Mouse (Mus musculus) frontal cortex, adult (tissue): Measurements from ENCODE around the gene Krt16.
"Not testable (repeated sequence)": the region's sequence is repeated elsewhere in the genome, so short reads cannot be mapped to it uniquely, and the experiment has no call there.

Experiments used
- ATAC-seq: cut with Nextera tagmentation; 2 replicates; pipeline ENCODE4 v1.9.2; 2017; ENCODE audit warnings: mild to moderate bottlenecking, moderate library complexity, mixed read lengths; ENCODE audit not compliant: low TSS enrichment

Krt16 gene

GRCm38 (mm10) chr11:100257967-100258366 lies 9.3 kb upstream of the Krt16 start:
- ATAC-seq = no peak

DNA sequence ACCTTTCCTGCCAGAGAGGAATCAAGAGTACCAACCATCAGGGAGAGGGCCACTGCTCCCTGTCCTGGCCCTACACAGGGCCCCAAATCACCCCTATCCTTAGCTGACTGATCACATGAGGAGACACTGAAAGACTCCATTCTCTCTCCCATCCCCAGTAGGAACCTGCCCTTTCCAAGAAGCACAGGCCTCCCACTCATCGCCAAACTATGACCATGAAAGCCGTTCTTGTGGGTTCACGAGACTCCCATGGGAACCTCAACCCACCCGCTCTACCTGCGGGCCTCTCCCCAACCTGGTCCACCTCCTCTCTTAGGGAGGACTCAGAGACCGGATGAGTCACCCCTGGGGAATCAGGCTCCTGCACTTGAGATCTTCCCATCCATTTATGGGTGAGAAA lies 6.8 kb upstream of the Krt16 start:
- ATAC-seq = no peak

GRCm38 (mm10) chr11:100254360-100255090 lies 5.8 kb upstream of the Krt16 start:
- ATAC-seq = peak; percentile 86

- peak; percentile 38; the same call in 1 of the 2 replicates for ATAC-seq
Observed at GRCm38 (mm10) chr11:100246471-100246870, 2.2 kb downstream of the Krt16 start.

DNA sequence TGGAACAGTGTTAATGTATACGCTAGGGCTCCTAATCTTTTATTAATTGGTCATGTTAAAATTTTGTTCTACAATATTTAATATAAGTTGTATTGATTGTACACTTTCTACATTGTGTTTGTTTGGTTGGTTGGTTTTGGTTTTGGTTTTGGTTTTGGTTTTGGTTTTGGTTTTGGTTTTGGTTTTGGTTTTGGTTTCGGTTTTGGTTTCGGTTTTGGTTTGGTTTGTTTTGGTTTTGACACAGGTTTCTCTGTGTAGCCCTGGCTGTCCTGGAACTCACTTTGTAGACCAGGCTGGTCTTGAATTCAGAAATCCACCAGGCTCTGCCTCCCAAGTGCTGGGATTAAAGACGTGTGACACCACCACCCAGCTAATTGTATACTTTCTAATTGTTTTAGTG lies 8.4 kb downstream of the Krt16 start:
- ATAC-seq = not testable (repeated sequence)

GRCm38 (mm10) chr11:100221741-100222140 lies 27.0 kb downstream of the Krt16 start:
- ATAC-seq = peak; percentile 47; the same call in 1 of the 2 replicates

DNA sequence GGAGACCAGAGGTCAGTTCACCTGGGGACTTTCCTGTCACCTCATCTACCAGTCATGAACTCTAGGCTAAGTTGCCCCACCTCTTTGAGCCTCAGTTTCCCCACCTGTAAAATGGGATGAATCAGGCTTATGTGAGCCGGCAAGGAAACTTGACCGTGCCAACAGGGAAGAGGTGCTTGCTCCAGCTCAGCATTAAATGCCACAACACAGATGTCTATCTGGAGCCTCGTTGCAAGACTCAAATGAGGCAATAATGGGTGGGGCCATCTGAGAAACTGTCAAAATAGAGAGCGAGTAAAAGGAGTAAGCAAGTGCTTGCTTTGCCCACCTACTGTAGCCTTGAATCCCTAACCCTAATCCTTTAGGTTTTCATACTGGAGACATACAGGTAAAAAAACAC lies 29.4 kb downstream of the Krt16 start:
- no peak for ATAC-seq

DNA sequence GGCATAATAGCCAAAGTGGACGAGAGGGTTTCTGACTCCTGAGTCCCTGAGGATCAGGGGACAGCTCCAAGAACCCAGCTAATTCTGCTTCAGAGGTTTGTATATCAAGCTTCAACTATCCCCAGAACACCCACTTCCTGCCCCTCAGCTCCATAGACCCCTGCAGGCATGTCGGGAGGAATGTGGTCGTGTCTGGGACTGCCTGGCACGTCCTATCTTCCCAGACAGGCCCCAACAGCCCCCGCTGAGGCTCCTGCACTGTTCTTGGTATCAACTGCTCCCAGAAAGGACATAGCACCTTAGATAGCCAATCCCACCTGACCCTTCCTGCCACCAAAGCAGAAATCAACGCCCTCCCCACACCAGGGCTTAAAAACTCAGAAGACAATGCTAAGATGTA lies 40.2 kb downstream of the Krt16 start:
- ATAC-seq = no peak

DNA sequence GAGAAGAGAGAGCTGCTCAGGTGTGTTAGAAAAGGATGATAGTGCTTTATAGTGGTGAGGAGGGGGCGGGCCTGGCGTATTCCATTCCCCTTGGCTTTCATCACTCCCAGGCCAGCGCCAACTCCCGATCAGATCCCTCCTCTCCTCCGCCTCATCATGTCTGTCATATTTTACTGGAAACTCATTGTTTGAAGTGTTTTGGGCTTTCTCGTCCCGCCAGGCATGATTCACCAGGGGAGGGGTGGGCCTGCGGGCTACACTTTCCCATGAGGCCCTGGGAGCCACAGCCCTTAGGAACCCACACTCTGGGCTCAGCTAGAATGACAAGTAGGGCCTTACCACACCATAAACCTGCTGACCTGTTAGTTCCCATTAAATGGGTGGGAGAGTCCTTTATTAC lies 41.2 kb downstream of the Krt16 start, which contains the start of gene Krt14:
TSS of gene Krt14 (minus strand) at position 51 of the 400 bp plus-strand sequence.
- ATAC-seq = no peak

GRCm38 (mm10) chr11:100203448-100203847 lies 45.3 kb downstream of the Krt16 start:
- no peak for ATAC-seq

DNA sequence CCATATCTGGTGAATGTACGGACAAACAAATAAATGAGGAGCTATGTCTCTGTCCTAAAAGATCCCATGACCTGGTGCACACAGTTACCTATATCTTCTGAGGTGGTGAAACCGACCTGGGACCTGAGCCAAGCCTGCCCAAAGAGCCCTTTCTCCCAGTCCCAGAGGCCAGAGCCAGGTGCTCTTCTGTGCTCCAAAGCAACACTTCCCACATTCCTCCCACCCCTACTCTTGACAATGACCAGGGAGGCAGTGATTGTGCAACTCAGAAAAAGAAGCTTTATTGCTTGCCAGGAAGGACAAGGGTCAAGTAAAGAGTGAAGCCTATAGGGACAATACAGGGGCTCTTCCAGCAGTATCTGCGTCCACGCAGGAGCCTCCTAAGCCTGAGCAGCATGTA lies 45.8 kb downstream of the Krt16 start:
- ATAC-seq = no peak

DNA sequence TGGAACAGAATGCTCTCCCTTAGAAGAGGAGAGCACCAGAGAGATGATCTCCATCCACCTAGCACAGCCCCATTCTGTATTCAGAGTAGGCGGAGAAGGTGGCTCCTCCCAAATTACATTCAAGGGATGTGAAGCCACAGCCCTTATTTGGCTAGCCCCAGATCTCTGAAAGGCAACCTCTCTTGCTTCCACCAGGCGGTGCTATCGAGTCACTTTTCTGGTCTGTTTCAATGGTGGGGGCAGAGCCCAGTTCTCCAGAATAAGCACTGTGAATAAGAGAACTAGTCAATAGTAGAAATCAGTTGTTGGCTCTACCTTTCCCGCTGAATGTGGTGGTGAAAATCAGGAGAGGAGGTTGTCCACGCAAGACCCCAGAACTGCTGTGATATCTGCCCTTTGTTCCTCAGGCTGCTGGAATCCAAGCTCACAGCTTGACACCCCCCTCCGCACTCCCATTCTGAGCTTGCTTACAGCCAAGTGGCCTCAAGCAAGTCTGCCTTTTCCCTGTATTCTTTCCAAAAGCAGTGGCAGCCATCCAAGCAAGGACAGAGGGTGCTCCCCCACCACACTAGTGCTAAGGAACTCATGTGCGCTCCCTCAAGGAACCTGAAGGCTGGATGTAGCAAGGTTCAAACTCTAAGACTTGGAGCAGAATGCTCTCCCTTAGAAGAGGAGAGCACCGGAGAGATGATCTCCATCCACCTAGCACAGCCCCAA lies 48.4 kb downstream of the Krt16 start:
- ATAC-seq = peak; percentile 75

DNA sequence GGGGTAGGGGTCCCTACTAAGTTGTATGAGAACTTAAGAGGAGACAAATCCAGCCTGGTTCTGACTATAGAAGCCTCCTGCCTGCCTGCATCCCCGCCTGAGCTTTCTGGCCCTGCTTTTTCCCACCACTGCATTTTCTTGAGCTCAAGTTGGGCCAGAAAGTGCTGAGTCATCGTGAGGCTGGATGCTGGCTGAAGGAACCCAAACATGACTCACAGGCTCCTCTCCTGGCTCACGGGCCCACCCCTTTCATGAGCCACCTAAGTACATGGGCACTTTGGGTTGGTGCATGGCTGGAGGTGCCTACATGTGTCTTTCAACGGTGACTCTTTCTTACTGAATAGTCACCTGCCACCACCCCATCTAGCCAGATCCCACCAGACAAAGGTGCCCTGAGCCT lies 50.0 kb downstream of the Krt16 start:
- ATAC-seq = peak; percentile 94
